Mouse (Mus musculus): ENCODE data around the gene Vmn1r183. TPM values are rescaled to one million over a fixed set of nuclear protein-coding genes. Genes with fewer than 3 reads are reported as not detected.

Vmn1r183 gene
- total and polyA plus RNA-seq, 3 experiments = not detected

DNA sequence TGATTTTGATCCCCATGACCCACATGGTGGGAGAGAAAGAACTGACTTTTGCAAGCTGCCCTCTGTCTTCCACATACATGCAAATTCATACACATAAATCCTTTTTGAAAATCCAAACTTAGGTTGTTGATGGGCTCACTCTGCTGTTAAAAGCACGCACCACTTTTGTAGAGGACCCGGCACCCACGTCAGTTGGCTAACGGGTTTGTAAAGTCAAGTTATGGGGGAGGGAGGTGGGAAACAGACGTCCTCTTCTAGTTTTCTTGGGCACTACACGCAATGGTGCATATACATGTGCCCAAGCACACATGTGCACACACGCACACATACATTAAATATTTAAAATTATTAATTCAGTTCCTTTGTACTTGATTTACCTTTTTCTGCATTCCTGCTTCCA, 57.8 kb downstream of the Vmn1r183 start:
- in situ Hi-C loops (cut with MboI; ENCODE audit: low pct_ligation_motif_present, low pct_unique_long_range_greater_than_20kb, low sequenced_read_pairs) = no loop called here
- H3K36me3 ChIP-seq (replicated peaks in 1 of 2; ENCODE audit: control insufficient read depth in 1 of 2, insufficient read depth in 1 of 2, low read length in 1 of 2) = peaks cover 12 to 35% of the 10 kb centered on the region in 2 experiments

DNA sequence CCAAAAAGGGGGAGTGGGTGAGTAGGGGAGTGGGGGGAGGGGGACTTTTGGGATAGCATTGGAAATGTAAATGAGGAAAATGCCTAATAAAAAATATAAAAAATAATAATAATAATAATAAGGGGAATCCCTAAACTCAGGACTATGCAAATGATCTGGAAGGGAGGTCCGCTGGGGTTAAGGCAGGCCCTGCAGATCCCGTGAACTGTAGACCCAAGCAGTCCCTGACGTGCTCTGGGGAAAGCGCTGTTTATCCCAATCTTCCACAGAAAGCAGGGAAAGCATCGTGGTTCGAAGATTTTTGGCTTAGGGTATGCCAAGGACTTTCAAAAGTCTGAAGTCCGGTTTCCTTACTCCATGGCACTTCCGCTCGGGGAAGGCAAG, 58.7 kb downstream of the Vmn1r183 start:
- H3K27me3 ChIP-seq (replicated peaks) = no peaks in the 10 kb centered on the region
- peaks cover 19% of the 10 kb centered on the region for H3K9me3 ChIP-seq (replicated peaks; ENCODE audit: low read length)
- no peak overlapping the region for H3K4me3 ChIP-seq (replicated peaks in 1 of 3; ENCODE audit: low read depth in 2 of 3, low read length in 2 of 3, poor library complexity in 1 of 3)
- H3K79me2 ChIP-seq (replicated peaks; ENCODE audit: control insufficient read depth, extremely low read depth, insufficient read depth, poor library complexity, severe bottlenecking) = no peaks in the 10 kb centered on the region
- peaks cover 2 to 25% of the 10 kb centered on the region in 2 experiments for H3K36me3 ChIP-seq (replicated peaks in 1 of 2; ENCODE audit: control insufficient read depth in 1 of 2, insufficient read depth in 1 of 2, low read length in 1 of 2)
- TF ChIP-seq MXI1 (IDR thresholded peaks at IDR 0.05; ENCODE audit: low read depth, low read length) (no peak), EP300 (IDR thresholded peaks at IDR 0.05; ENCODE audit: low read length) (no peak)
- dilution Hi-C loops (cut with MboI; ENCODE audit: extremely low pct_ligation_motif_present, extremely low pct_unique_long_range_greater_than_20kb, low sequenced_read_pairs) (no loop called here), in situ Hi-C loops (cut with MboI; ENCODE audit: low pct_ligation_motif_present, low pct_unique_long_range_greater_than_20kb, low sequenced_read_pairs) (no loop called here)
- H3K27ac ChIP-seq (ENCODE audit: insufficient read depth, low read depth) = no peak overlapping the region
- no peaks in the 10 kb centered on the region for H3K4me1 ChIP-seq (ENCODE audit: control insufficient read depth in 1 of 2, insufficient read depth in 2 of 2)
- no peak for DNase-seq (ENCODE audit: extremely low read depth)
- no peak overlapping the region for H3K9ac ChIP-seq (ENCODE audit: insufficient read depth, low read depth)
- H3K4me2 ChIP-seq (ENCODE audit: insufficient read depth, low read depth, poor library complexity, severe bottlenecking) = no peak overlapping the region

More for the DNA sequence above, 57.8 kb downstream of the Vmn1r183 start:
- Histone ChIP-seq H3K4me1 (ENCODE audit: control insufficient read depth in 1 of 2, insufficient read depth in 2 of 2) (no peaks in the 10 kb centered on the region), H3K27ac (ENCODE audit: insufficient read depth, low read depth) (no peak overlapping the region), H3K4me3 (replicated peaks in 1 of 3; ENCODE audit: low read depth in 2 of 3, low read length in 2 of 3, poor library complexity in 1 of 3) (no peak overlapping the region), H3K9ac (ENCODE audit: insufficient read depth, low read depth) (no peak overlapping the region), H3K27me3 (replicated peaks) (no peaks in the 10 kb centered on the region), H3K9me3 (replicated peaks; ENCODE audit: low read length) (peaks cover 28% of the 10 kb centered on the region), H3K79me2 (replicated peaks; ENCODE audit: control insufficient read depth, extremely low read depth, insufficient read depth, poor library complexity, severe bottlenecking) (no peaks in the 10 kb centered on the region), H3K4me2 (ENCODE audit: insufficient read depth, low read depth, poor library complexity, severe bottlenecking) (no peak overlapping the region)
- no peak for DNase-seq (ENCODE audit: extremely low read depth)
- TF ChIP-seq UBTF (IDR thresholded peaks at IDR 0.05; ENCODE audit: low read depth, low read length) (no peak), SIN3A (IDR thresholded peaks at IDR 0.05; ENCODE audit: low read length) (no peak), GABPA (IDR thresholded peaks at IDR 0.05; ENCODE audit: insufficient replicate concordance, low read depth, low read length) (no peak), USF2 (conservative IDR thresholded peaks at IDR 0.05; ENCODE audit: low read depth, low read length) (no peak), SMC3 (IDR thresholded peaks at IDR 0.05; ENCODE audit: low read depth, low read length) (no peak), KAT2A (IDR thresholded peaks at IDR 0.05; ENCODE audit: insufficient replicate concordance, low read length) (no peak), CHD2 (IDR thresholded peaks at IDR 0.05; ENCODE audit: low read length) (no peak), NRF1 (IDR thresholded peaks at IDR 0.05; ENCODE audit: low read depth, low read length) (no peak)
- dilution Hi-C loops (cut with MboI; ENCODE audit: extremely low pct_ligation_motif_present, extremely low pct_unique_long_range_greater_than_20kb, low sequenced_read_pairs) = no loop called here

DNA sequence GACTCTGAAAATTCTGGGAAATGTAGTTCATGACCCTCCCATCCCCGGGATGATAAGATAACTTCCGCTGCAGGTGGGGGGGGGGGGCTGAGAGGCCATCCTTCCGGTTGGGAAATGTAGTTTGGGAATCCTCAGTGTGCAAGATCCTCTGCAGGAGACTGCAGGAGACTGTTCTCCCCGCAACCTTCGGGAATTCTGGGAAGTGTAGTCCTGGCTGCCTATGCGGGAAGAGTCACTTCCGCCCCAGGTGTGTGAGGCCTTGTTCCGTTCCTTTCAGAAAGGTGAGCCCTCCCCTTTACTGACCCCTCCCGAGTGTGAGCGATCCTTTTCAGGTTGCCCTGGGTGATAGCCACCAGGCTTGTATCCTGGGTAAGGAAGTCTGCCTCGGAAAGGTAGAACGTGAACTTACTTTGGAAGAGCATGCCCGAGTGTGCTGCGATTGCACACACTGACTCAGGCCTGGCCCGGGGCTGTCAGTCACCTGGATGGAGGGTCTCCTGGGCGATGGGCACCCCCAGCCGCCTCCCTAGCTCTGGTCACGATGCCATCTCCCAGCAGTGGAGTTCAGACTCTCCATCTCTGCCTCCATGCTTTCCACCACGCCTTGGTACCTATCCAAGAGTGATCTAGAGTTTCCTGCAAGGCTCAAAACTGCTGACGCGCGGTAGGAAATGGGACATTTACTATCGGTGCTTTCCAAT, 59.3 kb downstream of the Vmn1r183 start, which contains the start of gene Zfp112:
TSS of gene Zfp112 (plus strand) at position 159 of the 701 bp plus-strand sequence.
- Histone ChIP-seq H3K27ac (ENCODE audit: insufficient read depth, low read depth) (no peak within 1 kb of the TSS), H3K27me3 (replicated peaks) (no peaks in the 10 kb centered on the region), H3K4me3 (replicated peaks in 1 of 3; ENCODE audit: low read depth in 2 of 3, low read length in 2 of 3, poor library complexity in 1 of 3) (no peak within 1 kb of the TSS), H3K9ac (ENCODE audit: insufficient read depth, low read depth) (no peak within 1 kb of the TSS), H3K4me2 (ENCODE audit: insufficient read depth, low read depth, poor library complexity, severe bottlenecking) (no peak within 1 kb of the TSS), H3K9me3 (replicated peaks; ENCODE audit: low read length) (peaks cover 14% of the 10 kb centered on the region), H3K79me2 (replicated peaks; ENCODE audit: control insufficient read depth, extremely low read depth, insufficient read depth, poor library complexity, severe bottlenecking) (no peaks in the 10 kb centered on the region), H3K36me3 (replicated peaks in 1 of 2; ENCODE audit: control insufficient read depth in 1 of 2, insufficient read depth in 1 of 2, low read length in 1 of 2) (peaks cover 0 to 20% of the 10 kb centered on the region in 2 experiments), H3K4me1 (ENCODE audit: control insufficient read depth in 1 of 2, insufficient read depth in 2 of 2) (no peaks in the 10 kb centered on the region)
- in situ Hi-C loops (cut with MboI; ENCODE audit: low pct_ligation_motif_present, low pct_unique_long_range_greater_than_20kb, low sequenced_read_pairs) = no loop called here
- dilution Hi-C loops (cut with MboI; ENCODE audit: extremely low pct_ligation_motif_present, extremely low pct_unique_long_range_greater_than_20kb, low sequenced_read_pairs) = no loop called here
- DNase-seq (ENCODE audit: extremely low read depth) = no peak
- no peak for TF ChIP-seq ZC3H11A (IDR thresholded peaks at IDR 0.05; ENCODE audit: low read depth, low read length)
- no peak for TF ChIP-seq ZNF384 (IDR thresholded peaks at IDR 0.05; ENCODE audit: low read depth, low read length)
- no peak for TF ChIP-seq TBP (conservative IDR thresholded peaks at IDR 0.05; ENCODE audit: low read depth, low read length)
- no peak for TF ChIP-seq SMC3 (IDR thresholded peaks at IDR 0.05; ENCODE audit: low read depth, low read length)
